Mouse (Mus musculus) lung, embryonic 14.5 days (tissue): ENCODE data around the gene Tfpi2. TPM values are rescaled to one million over a fixed set of nuclear protein-coding genes. Genes with fewer than 3 reads are reported as not detected.

ENCODE experiments used
- ATAC-seq: fragments of 200-750 bp; cut with Nextera tagmentation; 2 replicates; pipeline ENCODE4 v1.8.0; 2017; ENCODE audit warnings: mild to moderate bottlenecking, moderate TSS enrichment, moderate library complexity; ENCODE audit not compliant: insufficient read depth
- DNase-seq: peaks from one replicate; pipeline ENCODE4 v3.0.0-alpha.2; 2015
- H3K27ac ChIP-seq: fragments of 300-500 bp; sonication (generic); 2 replicates; pipeline ENCODE4 v1.5.1; 2014; ENCODE audit warnings: low read depth, mild to moderate bottlenecking, moderate library complexity
- H3K27me3 ChIP-seq: fragments of 300-500 bp; sonication (generic); 2 replicates; pipeline ENCODE4 v1.6.1; 2014; ENCODE audit warnings: low read length, control low read depth; ENCODE audit not compliant: insufficient read depth
- H3K36me3 ChIP-seq: fragments of 300-500 bp; sonication (generic); 2 replicates; pipeline ENCODE4 v1.6.1; 2014; ENCODE audit warnings: control low read depth; ENCODE audit not compliant: insufficient read depth
- H3K4me1 ChIP-seq: fragments of 300-500 bp; sonication (generic); 2 replicates; pipeline ENCODE4 v1.6.1; 2014; ENCODE audit warnings: antibody characterized with exemption, control low read depth; ENCODE audit not compliant: insufficient read depth
- H3K4me2 ChIP-seq: fragments of 300-500 bp; sonication (generic); 2 replicates; pipeline ENCODE4 v1.6.1; 2014; ENCODE audit warnings: mild to moderate bottlenecking
- H3K4me3 ChIP-seq: fragments of 300-500 bp; sonication (generic); 2 replicates; pipeline ENCODE4 v1.5.1; 2014; ENCODE audit warnings: low read depth, low read length
- H3K9ac ChIP-seq: fragments of 300-500 bp; sonication (generic); 2 replicates; pipeline ENCODE4 v1.6.1; 2014
- H3K9me3 ChIP-seq: fragments of 300-500 bp; sonication (generic); 2 replicates; pipeline ENCODE4 v1.6.1; 2016; ENCODE audit warnings: low read depth, low read length, control low read depth
- CTCF ChIP-seq: IDR thresholded peaks from 2 replicates; pipeline ENCODE4 v1.5.1; 2016; ENCODE audit warnings: antibody characterized with exemption, low read depth
- WGBS: fragments of 180-500 bp; shearing (Covaris S2); extraction: QIAGEN DNeasy Blood & Tissue Kit; methylation state at CpG from one replicate; pipeline ENCODE4 v1.1.7; 2014; 5-methylcytosine and 5-hydroxymethylcytosine counted together
- polyA plus RNA-seq: library from polyadenylated mRNA; unstranded; fragments of >200 nt; fragmentation: Nextera tagmentation; extraction: Ambion mirVana; gene quantifications from 2 replicates; pipeline ENCODE4 v1.2.1, GENCODE M21; 2014

Tfpi2 gene
- polyA plus RNA-seq, 1 experiment from 2014 or later: 1.7 TPM

DNA sequence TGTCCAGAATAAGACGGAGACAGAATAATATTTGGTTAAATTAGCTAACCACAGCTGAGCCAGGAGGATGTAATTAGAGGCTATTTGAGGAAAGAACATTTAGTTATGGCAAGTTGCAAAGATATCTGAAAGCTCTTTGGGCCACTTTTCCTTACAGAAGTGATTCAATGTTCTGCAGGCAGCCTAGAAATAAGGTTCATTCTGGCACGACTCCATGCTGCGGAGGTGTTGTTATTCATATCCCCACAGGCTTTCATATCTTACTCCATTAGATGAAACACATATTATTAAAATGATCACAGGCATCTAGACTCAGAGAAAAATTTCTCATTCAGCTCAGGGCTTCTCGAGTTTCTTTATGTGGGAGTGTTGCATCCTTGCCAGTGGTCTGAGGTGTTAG lies 65.8 kb downstream of the Tfpi2 start:
- H3K9ac ChIP-seq: no peak overlapping the region
- H3K4me2 ChIP-seq: no peak overlapping the region
- no peaks in the 10 kb centered on the region for H3K27me3 ChIP-seq
- 54% methylated on average over 4 of the region's 4 CpGs for WGBS
- DNase-seq (no peak), ATAC-seq (no peak)
- no peak overlapping the region for H3K4me3 ChIP-seq
- H3K36me3 ChIP-seq: no peaks in the 10 kb centered on the region
- H3K4me1 ChIP-seq: no peaks in the 10 kb centered on the region
- H3K9me3 ChIP-seq: no peaks in the 10 kb centered on the region
- no peak for TF ChIP-seq CTCF
- H3K27ac ChIP-seq: no peak overlapping the region

DNA sequence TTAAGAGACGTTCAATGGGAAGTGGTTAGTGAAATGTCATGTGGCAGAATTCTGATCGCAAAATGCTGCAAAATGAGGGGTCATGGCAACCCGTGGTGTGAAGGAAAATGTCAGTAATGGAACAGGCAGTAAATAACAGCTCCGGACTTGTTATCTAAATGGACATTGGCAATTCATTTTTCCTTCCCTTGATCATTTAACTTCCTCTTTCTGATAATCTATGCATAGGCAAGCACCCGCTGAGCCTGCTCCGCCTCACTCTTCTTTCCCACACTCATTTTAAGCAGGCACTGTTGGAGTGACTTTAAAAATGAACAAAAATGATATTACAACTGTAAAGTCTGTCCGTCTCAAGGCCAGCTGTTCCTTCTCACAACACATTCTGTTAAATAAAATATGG lies 72.7 kb downstream of the Tfpi2 start:
- no peaks in the 10 kb centered on the region for H3K27me3 ChIP-seq
- ATAC-seq (no peak), DNase-seq (no peak)
- WGBS: 45% methylated on average over 7 of the region's 7 CpGs
- H3K36me3 ChIP-seq: no peaks in the 10 kb centered on the region
- H3K27ac ChIP-seq: no peak overlapping the region
- no peak overlapping the region for H3K4me2 ChIP-seq
- H3K9ac ChIP-seq: no peak overlapping the region
- H3K9me3 ChIP-seq: no peaks in the 10 kb centered on the region
- H3K4me3 ChIP-seq: no peak overlapping the region
- H3K4me1 ChIP-seq: no peaks in the 10 kb centered on the region
- TF ChIP-seq CTCF: no peak

Other genes with a start within 250 kb of the Tfpi2 start
- 0.37 TPM in 2 replicates for gene Calcr, start 224.2 kb downstream of the Tfpi2 start, polyA plus RNA-seq
- not detected in 2 replicates for gene Gngt1, start 4.9 kb upstream of the Tfpi2 start, polyA plus RNA-seq
- 116 and 117 TPM in 2 replicates for gene Gng11, start 15.0 kb upstream of the Tfpi2 start, polyA plus RNA-seq
- gene Bet1, start 98.1 kb upstream of the Tfpi2 start, polyA plus RNA-seq: 72.3 and 82.7 TPM in 2 replicates